ENCODE assay signal across 11 mouse cellular contexts in the genomic region with DNA sequence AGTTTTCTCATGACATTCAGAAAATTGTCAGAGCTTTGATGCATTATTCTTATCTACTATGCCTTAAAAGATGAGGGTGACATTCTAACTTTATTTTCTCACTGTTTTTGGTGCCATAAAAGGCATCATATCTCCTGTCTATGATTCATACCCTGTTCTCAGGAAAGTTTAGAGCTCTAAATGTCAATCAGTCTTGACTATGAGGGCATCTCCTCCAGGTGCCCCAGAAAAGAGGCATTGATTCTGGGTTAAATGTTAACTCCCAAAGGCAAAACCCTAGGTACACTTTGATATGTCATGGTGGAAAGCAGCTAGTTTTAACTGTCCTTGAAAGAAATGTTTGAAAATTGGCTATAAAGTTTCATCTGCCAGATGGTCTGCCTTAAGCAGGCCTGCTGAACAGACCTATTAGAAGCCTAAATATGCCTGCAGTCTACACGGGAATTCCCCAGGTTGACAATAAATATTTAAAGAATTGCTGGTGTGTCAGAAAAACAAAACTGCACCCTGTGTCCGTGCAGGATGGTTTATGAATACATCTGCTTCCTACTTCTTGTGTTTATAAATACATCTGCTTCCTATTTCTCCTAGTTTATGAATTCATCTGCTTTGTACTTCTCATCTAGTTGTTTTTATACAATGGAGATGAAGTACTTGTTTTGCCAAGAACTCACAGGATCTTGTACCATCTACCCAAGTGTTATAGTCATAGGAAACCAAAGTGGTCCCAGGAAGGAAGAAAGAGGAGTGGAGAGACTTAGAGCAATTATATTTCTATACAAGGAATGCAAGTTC.
"Had no signal": no experiment of that assay in that cellular context is flagged by ENCODE, and none has a peak within 500 bp of the region (broad histone marks: within the 10 kb centered on the region; RNA-seq: fewer than 3 reads in every experiment).

No protein-coding gene starts in this region.

- DNase-seq: kidney, adult 2 months; kidney, postnatal 36 days; layer of hippocampus, adult 9-11 months; layer of hippocampus, postnatal 36 days; right cerebral cortex, adult 18-20 months; right cerebral cortex, postnatal 25 days; thymus, postnatal 4 days had no signal

- H3K27ac ChIP-seq: limb, embryonic 15.5 days; liver, embryonic 12.5 days; midbrain, embryonic 12.5 days; stomach, postnatal 0 days had no signal

- H3K9me3 ChIP-seq: limb, embryonic 15.5 days; liver, embryonic 12.5 days; midbrain, embryonic 12.5 days had no signal

- H3K4me2 ChIP-seq: limb, embryonic 15.5 days; liver, embryonic 12.5 days; midbrain, embryonic 12.5 days had no signal

- H3K27me3 ChIP-seq: limb, embryonic 15.5 days; liver, embryonic 12.5 days; midbrain, embryonic 12.5 days had no signal

- ATAC-seq: liver, embryonic 12.5 days had no signal

- H3K9ac ChIP-seq: limb, embryonic 15.5 days; liver, embryonic 12.5 days; midbrain, embryonic 12.5 days had no signal

- H3K4me3 ChIP-seq: limb, embryonic 15.5 days; liver, embryonic 12.5 days; midbrain, embryonic 12.5 days had no signal

- H3K4me1 ChIP-seq: limb, embryonic 15.5 days; liver, embryonic 12.5 days; midbrain, embryonic 12.5 days had no signal

- H3K36me3 ChIP-seq: limb, embryonic 15.5 days; liver, embryonic 12.5 days; midbrain, embryonic 12.5 days had no signal
